Mouse (Mus musculus) brain, embryonic 14.5 days (tissue): Measurements from ENCODE around the gene Ncan. TPM values are rescaled to one million over a fixed set of nuclear protein-coding genes. Genes with fewer than 3 reads are reported as not detected.

Experiments used
- DNase-seq: peaks from one replicate; pipeline ENCODE4 v3.0.0-alpha.2; 2011; ENCODE audit warnings: low read depth
- CTCF ChIP-seq: fragments of 200-500 bp; IDR thresholded peaks from 2 replicates; pipeline ENCODE4 v1.5.1; 2012; ENCODE audit warnings: inconsistent platforms, mild to moderate bottlenecking, moderate library complexity, borderline replicate concordance; ENCODE audit not compliant: insufficient read depth, insufficient read length; ENCODE audit errors: extremely low read depth
- POLR2A ChIP-seq: fragments of 200-500 bp; IDR thresholded peaks from 2 replicates; pipeline ENCODE4 v1.6.1; 2012; ENCODE audit warnings: mild to moderate bottlenecking, inconsistent platforms, borderline replicate concordance; ENCODE audit not compliant: poor library complexity, insufficient read depth, insufficient read length, severe bottlenecking; ENCODE audit errors: extremely low read depth
- polyA plus RNA-seq: library from polyadenylated mRNA; depleted of rRNA; stranded (reverse); fragments of >200 nt; gene quantifications from 2 replicates; pipeline ENCODE4 v1.2.3, GENCODE M21; 2012

Gene Ncan
- polyA plus RNA-seq, 1 experiment, result 144 TPM

- no peak for TF ChIP-seq CTCF
- TF ChIP-seq POLR2A, result no peak
- no peak for DNase-seq
Measured at GRCm38 (mm10) chr8:70147678-70148607, 27.3 kb upstream of the Ncan start.

- no peak for DNase-seq
Measured at GRCm38 (mm10) chr8:70139981-70140380, 19.3 kb upstream of the Ncan start.

GRCm38 (mm10) chr8:70139026-70139857 lies 18.6 kb upstream of the Ncan start, which contains the start of the genes Rfxank, Borcs8 and Mef2b:
Gene Rfxank (minus strand): TSS chr8:70139154.
Gene Borcs8 (plus strand): TSS chr8:70139499.
Gene Mef2b (plus strand): TSS chr8:70139711.
- TF ChIP-seq POLR2A (no peak), CTCF (no peak)
- DNase-seq, result peak; percentile 100

More at GRCm38 (mm10) chr8:70139981-70140380, 19.3 kb upstream of the Ncan start:
- TF ChIP-seq CTCF (no peak), POLR2A (no peak)

GRCm38 (mm10) chr8:70137890-70138289 lies 17.2 kb upstream of the Ncan start:
- TF ChIP-seq CTCF (no peak), POLR2A (no peak)
- DNase-seq, result no peak

- no peak for DNase-seq
Measured at GRCm38 (mm10) chr8:70136591-70136990, 15.9 kb upstream of the Ncan start.

GRCm38 (mm10) chr8:70134931-70135330 lies 14.3 kb upstream of the Ncan start:
- no peak for DNase-seq
- no peak for TF ChIP-seq POLR2A
- TF ChIP-seq CTCF, result no peak

More at GRCm38 (mm10) chr8:70136591-70136990, 15.9 kb upstream of the Ncan start:
- no peak for TF ChIP-seq CTCF
- no peak for TF ChIP-seq POLR2A

GRCm38 (mm10) chr8:70134086-70134485 lies 13.4 kb upstream of the Ncan start:
- TF ChIP-seq CTCF (no peak), POLR2A (no peak)

GRCm38 (mm10) chr8:70131166-70131883 lies 10.7 kb upstream of the Ncan start, which contains the start of gene Nr2c2ap:
Gene Nr2c2ap (plus strand): TSS chr8:70131333.
- DNase-seq, result peak; percentile 94
- 0 out of 2 replicates have a peak, but pooled peaks have one; percentile 16 for TF ChIP-seq POLR2A
- no peak; the same call in 1 of the 2 replicates for TF ChIP-seq CTCF

More at GRCm38 (mm10) chr8:70134086-70134485, 13.4 kb upstream of the Ncan start:
- DNase-seq, result no peak

GRCm38 (mm10) chr8:70130066-70130465 lies 9.4 kb upstream of the Ncan start:
- TF ChIP-seq POLR2A, result no peak
- no peak for DNase-seq

GRCm38 (mm10) chr8:70129309-70129952 lies 8.8 kb upstream of the Ncan start:
- peak; percentile 93 for DNase-seq
- TF ChIP-seq POLR2A (no peak), CTCF (no peak)

- no peak for TF ChIP-seq CTCF
- no peak for TF ChIP-seq POLR2A
- peak; percentile 86 for DNase-seq
Measured at GRCm38 (mm10) chr8:70128435-70128834, 7.8 kb upstream of the Ncan start.
